Mouse (Mus musculus): ENCODE measurements around the gene Whrn. TPM values are rescaled to one million over a fixed set of nuclear protein-coding genes. Genes with fewer than 3 reads are reported as not detected.

Gene Whrn
- total and polyA plus RNA-seq, 2 experiments from 2014 or later, result 1.7 to 5.5 TPM

- H3K4me3 ChIP-seq (ENCODE audit: low read depth, low read length), result peak overlapping the region; percentile 45; the same call in 1 of the 2 replicates
- no peaks in the 10 kb centered on the region for H3K9me3 ChIP-seq (replicated peaks; ENCODE audit: control insufficient read depth, low read length)
- H3K27ac ChIP-seq (ENCODE audit: low read depth), result peak overlapping the region; percentile 89
- TF ChIP-seq EP300 (IDR thresholded peaks at IDR 0.05; ENCODE audit: low read depth) (no peak), CTCF (IDR thresholded peaks at IDR 0.05; ENCODE audit: low read depth) (no peak)
- peaks cover 24% of the 10 kb centered on the region; the same call in 1 of the 2 replicates for H3K4me1 ChIP-seq (ENCODE audit: control insufficient read depth, insufficient read depth)
- 66% methylated on average over 9 of the region's 10 CpGs for WGBS
- DNase-seq (ENCODE audit: low spot score) (no peak), ATAC-seq (ENCODE audit: insufficient read depth, low read depth) (no peak)
- peak overlapping the region; percentile 63 for H3K4me2 ChIP-seq (ENCODE audit: low read depth, low read length)
- peak overlapping the region; percentile 56 for H3K9ac ChIP-seq (replicated peaks; ENCODE audit: low read depth, low read length)
- H3K27me3 ChIP-seq (ENCODE audit: control insufficient read depth, insufficient read depth, low read length), result no peaks in the 10 kb centered on the region
- H3K36me3 ChIP-seq (replicated peaks; ENCODE audit: control insufficient read depth, insufficient read depth, low read length), result no peaks in the 10 kb centered on the region
These were observed 93.7 kb downstream of the Whrn start for GRCm38 (mm10) chr4:63402056-63402455.

- Histone ChIP-seq H3K27me3 (ENCODE audit: control insufficient read depth, insufficient read depth, low read length) (no peaks in the 10 kb centered on the region), H3K9me3 (replicated peaks; ENCODE audit: control insufficient read depth, low read length) (no peaks in the 10 kb centered on the region), H3K36me3 (replicated peaks; ENCODE audit: control insufficient read depth, insufficient read depth, low read length) (no peaks in the 10 kb centered on the region), H3K4me2 (ENCODE audit: low read depth, low read length) (peak overlapping the region; percentile 63; the same call in 1 of the 2 replicates), H3K4me1 (ENCODE audit: control insufficient read depth, insufficient read depth) (peaks cover 24% of the 10 kb centered on the region; the same call in 1 of the 2 replicates), H3K9ac (replicated peaks; ENCODE audit: low read depth, low read length) (no peak overlapping the region), H3K27ac (ENCODE audit: low read depth) (peak overlapping the region; percentile 27), H3K4me3 (ENCODE audit: low read depth, low read length) (no peak overlapping the region; the same call in 1 of the 2 replicates)
- DNase-seq (ENCODE audit: low spot score) (no peak), ATAC-seq (ENCODE audit: insufficient read depth, low read depth) (no peak)
- TF ChIP-seq CTCF (IDR thresholded peaks at IDR 0.05; ENCODE audit: low read depth) (no peak), EP300 (IDR thresholded peaks at IDR 0.05; ENCODE audit: low read depth) (no peak)
- WGBS, result 58% methylated on average over 6 of the region's 6 CpGs
These were observed 94.2 kb downstream of the Whrn start for GRCm38 (mm10) chr4:63401620-63402019.

GRCm38 (mm10) chr4:63400541-63401306, 95.1 kb downstream of the Whrn start:
- H3K9ac ChIP-seq (replicated peaks; ENCODE audit: low read depth, low read length), result no peak overlapping the region
- H3K9me3 ChIP-seq (replicated peaks; ENCODE audit: control insufficient read depth, low read length), result no peaks in the 10 kb centered on the region
- 81% methylated on average over 18 of the region's 18 CpGs for WGBS
- no peak for DNase-seq (ENCODE audit: low spot score)
- peaks cover 24% of the 10 kb centered on the region; the same call in 1 of the 2 replicates for H3K4me1 ChIP-seq (ENCODE audit: control insufficient read depth, insufficient read depth)
- peak overlapping the region; percentile 63; the same call in 1 of the 2 replicates for H3K4me2 ChIP-seq (ENCODE audit: low read depth, low read length)
- ATAC-seq (ENCODE audit: insufficient read depth, low read depth), result no peak
- no peak for TF ChIP-seq CTCF (IDR thresholded peaks at IDR 0.05; ENCODE audit: low read depth)
- no peak for TF ChIP-seq EP300 (IDR thresholded peaks at IDR 0.05; ENCODE audit: low read depth)
- H3K4me3 ChIP-seq (ENCODE audit: low read depth, low read length), result no peak overlapping the region
- peak overlapping the region; percentile 27; the same call in 1 of the 2 replicates for H3K27ac ChIP-seq (ENCODE audit: low read depth)
- no peaks in the 10 kb centered on the region; the same call in 1 of the 2 replicates for H3K36me3 ChIP-seq (replicated peaks; ENCODE audit: control insufficient read depth, insufficient read depth, low read length)
- H3K27me3 ChIP-seq (ENCODE audit: control insufficient read depth, insufficient read depth, low read length), result no peaks in the 10 kb centered on the region

GRCm38 (mm10) chr4:63399691-63400270, 96.0 kb downstream of the Whrn start:
- Histone ChIP-seq H3K4me3 (ENCODE audit: low read depth, low read length) (no peak overlapping the region), H3K36me3 (replicated peaks; ENCODE audit: control insufficient read depth, insufficient read depth, low read length) (peaks cover 3% of the 10 kb centered on the region; the same call in 1 of the 2 replicates), H3K9ac (replicated peaks; ENCODE audit: low read depth, low read length) (no peak overlapping the region), H3K4me2 (ENCODE audit: low read depth, low read length) (no peak overlapping the region), H3K27me3 (ENCODE audit: control insufficient read depth, insufficient read depth, low read length) (no peaks in the 10 kb centered on the region), H3K4me1 (ENCODE audit: control insufficient read depth, insufficient read depth) (peaks cover 19% of the 10 kb centered on the region; the same call in 1 of the 2 replicates), H3K27ac (ENCODE audit: low read depth) (peak overlapping the region; percentile 75), H3K9me3 (replicated peaks; ENCODE audit: control insufficient read depth, low read length) (no peaks in the 10 kb centered on the region)
- 55% methylated on average over 8 of the region's 8 CpGs for WGBS
- DNase-seq (ENCODE audit: low spot score) (no peak), ATAC-seq (ENCODE audit: insufficient read depth, low read depth) (no peak)
- TF ChIP-seq EP300 (IDR thresholded peaks at IDR 0.05; ENCODE audit: low read depth) (no peak), CTCF (IDR thresholded peaks at IDR 0.05; ENCODE audit: low read depth) (no peak)

- Histone ChIP-seq H3K4me3 (ENCODE audit: low read depth, low read length) (no peak overlapping the region), H3K9ac (replicated peaks; ENCODE audit: low read depth, low read length) (no peak overlapping the region), H3K4me1 (ENCODE audit: control insufficient read depth, insufficient read depth) (peaks cover 17% of the 10 kb centered on the region; the same call in 1 of the 2 replicates), H3K4me2 (ENCODE audit: low read depth, low read length) (no peak overlapping the region), H3K36me3 (replicated peaks; ENCODE audit: control insufficient read depth, insufficient read depth, low read length) (peaks cover 10% of the 10 kb centered on the region), H3K9me3 (replicated peaks; ENCODE audit: control insufficient read depth, low read length) (no peaks in the 10 kb centered on the region), H3K27ac (ENCODE audit: low read depth) (peak overlapping the region; percentile 75), H3K27me3 (ENCODE audit: control insufficient read depth, insufficient read depth, low read length) (no peaks in the 10 kb centered on the region)
- ATAC-seq (ENCODE audit: insufficient read depth, low read depth) (no peak), DNase-seq (ENCODE audit: low spot score) (no peak)
- WGBS, result 41% methylated on average over 11 of the region's 11 CpGs
- no peak for TF ChIP-seq EP300 (IDR thresholded peaks at IDR 0.05; ENCODE audit: low read depth)
These were observed 96.8 kb downstream of the Whrn start for GRCm38 (mm10) chr4:63398854-63399609.
